Mouse (Mus musculus) lung, adult 18-20 months (tissue): Measurements from ENCODE around the gene Eppin.
A peak's percentile ranks its signal among the peaks of the same experiment; 100 is the strongest.
"Not testable (repeated sequence)": the region's sequence is repeated elsewhere in the genome, so short reads cannot be mapped to it uniquely, and the experiment has no call there.

Experiments
- DNase-seq, 2 experiments: peaks; one replicate each; pipeline ENCODE4 v3.0.0; 2022; ENCODE audit warnings: mixed read lengths in 2 of 2

Gene Eppin

GRCm38 (mm10) chr2:164593494-164593893 lies at the start of gene Eppin:
Gene Eppin (minus strand): TSS chr2:164593594.
- DNase-seq, result no peak

DNA sequence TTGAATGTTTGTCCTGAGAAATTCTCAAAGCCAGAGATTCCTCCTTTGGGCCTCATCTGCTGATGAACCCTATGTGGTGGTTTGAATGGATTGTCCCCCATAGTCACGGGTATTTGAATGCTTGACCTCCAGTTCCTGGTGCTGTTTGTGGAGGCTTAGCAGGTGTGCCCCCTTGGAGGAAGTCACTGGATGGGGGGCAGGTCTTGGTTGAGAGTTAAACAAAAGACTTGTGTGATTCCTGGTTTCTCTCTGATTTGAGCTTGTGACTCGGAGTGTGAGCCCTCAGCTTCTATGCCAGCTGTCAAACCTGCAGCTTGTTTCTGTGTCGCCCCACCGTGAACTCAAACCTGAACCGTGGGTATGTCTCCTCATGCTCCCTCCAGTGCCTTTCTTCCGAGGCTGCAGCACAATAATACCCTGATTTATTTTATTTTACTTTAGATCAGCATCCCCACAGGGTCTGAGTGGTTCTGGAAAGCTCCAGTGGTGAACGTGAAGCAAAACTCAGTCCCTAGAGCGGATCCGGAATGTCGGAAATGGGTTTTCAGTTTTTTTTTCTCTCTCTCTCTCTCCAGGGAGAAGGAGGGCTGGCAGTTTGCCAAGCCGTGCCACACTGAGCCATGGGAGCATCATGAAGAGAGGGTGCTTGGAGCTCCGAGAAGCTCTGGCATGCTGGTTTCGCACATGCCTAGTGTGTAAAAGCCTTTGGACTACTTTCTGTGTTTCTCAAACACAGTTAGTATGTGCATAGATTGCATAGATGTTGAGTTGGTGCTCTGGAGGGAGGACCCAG lies 48.7 kb upstream of the Eppin start:
- DNase-seq, result peak in 1 of 2 experiments; percentile 9

DNA sequence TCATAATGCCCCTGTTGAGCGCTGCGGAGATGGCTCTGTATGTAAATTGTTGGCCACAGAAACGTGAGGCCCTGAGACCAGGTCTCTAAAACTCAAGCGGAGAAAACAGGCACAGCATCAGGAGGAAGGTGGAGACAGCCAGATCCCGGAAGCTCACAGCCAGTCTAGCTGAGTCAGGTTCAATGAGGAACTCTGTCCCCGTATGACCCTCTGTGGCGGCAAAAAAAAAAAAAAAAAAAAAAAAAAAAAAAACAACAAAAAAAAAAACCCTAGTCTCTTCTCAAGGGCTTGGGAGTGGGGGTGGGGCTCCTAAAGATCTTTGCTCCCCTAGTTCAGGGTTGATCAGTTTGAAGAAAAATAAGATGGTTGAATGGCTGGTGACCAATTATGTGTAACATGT lies 47.7 kb upstream of the Eppin start:
- no peak for DNase-seq

DNA sequence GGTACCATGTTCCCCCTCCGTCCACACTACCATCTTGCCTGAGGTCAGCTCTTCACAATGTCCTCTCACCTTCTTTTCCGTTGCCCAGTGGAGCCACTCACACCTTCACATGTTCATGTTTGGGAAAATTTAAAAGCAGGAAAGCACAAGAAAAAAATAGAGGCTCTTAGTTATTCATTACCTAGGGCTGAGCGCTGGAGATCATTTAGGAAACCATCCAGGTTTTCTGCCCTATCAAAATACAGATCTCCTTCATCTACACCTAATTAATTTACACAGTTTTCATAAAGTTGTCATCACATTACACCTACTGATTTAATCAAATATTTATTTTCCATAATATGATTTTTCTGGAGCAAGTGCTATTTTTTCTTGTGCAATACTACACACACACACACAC lies 45.3 kb upstream of the Eppin start, which contains the start of gene Wfdc16:
Gene Wfdc16 (minus strand): TSS at position 101 of the 400 bp plus-strand sequence.
- DNase-seq, result no peak

- no peak for DNase-seq
Measured at GRCm38 (mm10) chr2:164635266-164635665, 41.9 kb upstream of the Eppin start.

DNA sequence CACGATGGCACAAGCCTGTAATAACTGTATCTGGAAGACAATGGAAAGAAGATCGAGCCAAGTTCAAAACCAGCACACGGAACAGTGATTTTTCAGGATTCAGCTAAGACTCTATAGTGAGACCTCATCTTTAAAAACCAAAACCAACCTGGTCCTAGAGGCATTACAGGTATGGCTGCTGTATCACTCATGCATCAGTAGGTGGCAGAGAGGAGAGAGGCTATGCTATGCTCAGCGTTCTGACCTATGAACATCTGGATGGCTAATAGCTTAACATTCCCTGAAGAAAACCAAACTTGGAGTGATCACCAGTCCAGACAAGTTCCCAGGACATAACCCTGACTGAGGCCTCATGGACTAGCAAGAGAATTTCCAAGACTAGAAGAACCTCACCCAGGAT lies 28.4 kb upstream of the Eppin start:
- DNase-seq, result no peak

- peak; percentile 3 to 12 for DNase-seq
Measured at GRCm38 (mm10) chr2:164619050-164619449, 25.7 kb upstream of the Eppin start.

- DNase-seq, result no peak
Measured at GRCm38 (mm10) chr2:164615386-164615785, 22.0 kb upstream of the Eppin start.

- DNase-seq, result peak; percentile 44 to 60
Measured at GRCm38 (mm10) chr2:164613471-164613870, 20.1 kb upstream of the Eppin start, which contains the start of the genes Wfdc6b and Wfdc8. Gene Wfdc6b (plus strand): TSS chr2:164613522. Gene Wfdc8 (minus strand): TSS chr2:164613626.

DNA sequence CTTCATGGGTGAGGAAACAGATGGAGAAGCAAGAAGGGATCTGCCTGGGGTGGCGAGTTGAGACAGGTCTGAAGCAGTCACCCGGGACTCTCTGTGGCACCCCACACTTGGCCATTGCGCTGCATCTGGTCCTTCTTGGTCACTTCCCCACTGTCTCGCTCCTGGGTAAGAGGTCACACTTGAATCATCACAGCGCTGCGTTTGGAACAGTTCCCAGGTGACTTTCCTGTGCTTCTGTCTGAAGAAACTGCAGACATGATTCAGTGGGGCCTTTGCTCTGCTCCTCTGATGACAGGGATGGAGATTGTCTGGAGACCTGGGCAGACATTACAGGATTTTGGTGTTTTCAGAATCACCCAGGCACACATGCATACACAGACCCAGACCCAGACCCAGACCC lies 15.4 kb upstream of the Eppin start:
- DNase-seq, result no peak

- DNase-seq, result no peak
Measured at GRCm38 (mm10) chr2:164604411-164604810, 11.0 kb upstream of the Eppin start.

DNA sequence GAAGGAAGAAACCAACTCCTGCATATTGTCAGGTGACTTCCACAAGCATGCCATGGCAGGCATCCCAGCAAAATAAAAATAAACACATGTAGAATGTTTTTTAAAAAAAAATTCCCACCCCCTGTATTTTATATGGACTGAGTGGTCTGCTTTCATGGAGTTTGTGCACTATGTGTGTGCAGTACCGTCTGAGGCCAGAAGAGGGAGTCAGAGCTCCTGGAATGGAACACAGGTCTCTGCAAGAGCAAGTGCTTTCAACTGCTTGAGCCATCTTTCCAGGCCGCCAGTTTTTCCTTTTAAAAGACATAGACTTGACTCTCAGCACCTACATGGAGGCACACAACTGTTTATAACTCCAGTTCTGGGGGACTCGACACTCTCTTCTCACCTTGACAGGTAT lies 10.1 kb upstream of the Eppin start:
- no peak for DNase-seq

- no peak for DNase-seq
Measured at GRCm38 (mm10) chr2:164600179-164600578, 6.8 kb upstream of the Eppin start.

- DNase-seq, result no peak
Measured at GRCm38 (mm10) chr2:164592014-164592413, 1.4 kb downstream of the Eppin start.

DNA sequence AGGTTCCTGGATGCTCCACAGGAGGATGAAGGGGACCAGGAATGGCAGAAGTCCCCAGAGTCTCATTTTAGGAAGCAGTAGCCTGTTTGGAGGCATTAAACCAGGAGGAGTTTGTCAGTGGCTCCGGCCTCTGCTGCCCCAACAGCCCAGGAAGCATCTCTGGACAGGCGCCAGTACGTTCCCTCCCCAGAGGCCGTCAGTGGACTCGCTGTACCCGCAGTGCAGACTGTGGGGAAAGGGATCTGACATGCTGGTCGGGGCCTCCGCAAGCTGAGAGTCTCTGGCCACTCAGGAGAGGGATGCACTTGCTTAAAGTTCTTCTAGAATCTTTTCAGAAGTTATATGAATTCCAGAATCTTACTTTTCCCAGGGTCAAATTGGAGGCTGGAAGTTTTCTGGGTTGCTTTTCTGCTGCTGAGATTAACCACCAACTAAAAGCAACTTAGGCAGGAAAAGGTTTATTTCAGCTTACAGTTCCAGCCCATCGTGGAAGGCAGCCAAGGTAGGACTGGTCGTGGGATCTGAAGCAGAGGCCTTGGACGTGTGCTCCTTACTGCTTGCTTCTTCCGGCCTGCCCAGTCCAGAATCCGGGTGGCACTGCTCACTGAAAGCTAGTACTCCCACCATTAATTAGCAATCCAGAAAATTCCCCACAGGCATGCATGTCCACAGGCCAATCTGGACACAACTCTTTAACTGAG lies 8.2 kb downstream of the Eppin start, which contains the start of gene Wfdc6a:
Gene Wfdc6a (minus strand): TSS at position 423 of the 701 bp plus-strand sequence.
- not testable (repeated sequence) for DNase-seq

- DNase-seq, result not testable (repeated sequence)
Measured at GRCm38 (mm10) chr2:164573359-164573758, 20.0 kb downstream of the Eppin start, which contains the start of gene Spint3. Gene Spint3 (minus strand): TSS chr2:164573459.

- DNase-seq, result no peak
Measured at GRCm38 (mm10) chr2:164567460-164567859, 25.9 kb downstream of the Eppin start.

DNA sequence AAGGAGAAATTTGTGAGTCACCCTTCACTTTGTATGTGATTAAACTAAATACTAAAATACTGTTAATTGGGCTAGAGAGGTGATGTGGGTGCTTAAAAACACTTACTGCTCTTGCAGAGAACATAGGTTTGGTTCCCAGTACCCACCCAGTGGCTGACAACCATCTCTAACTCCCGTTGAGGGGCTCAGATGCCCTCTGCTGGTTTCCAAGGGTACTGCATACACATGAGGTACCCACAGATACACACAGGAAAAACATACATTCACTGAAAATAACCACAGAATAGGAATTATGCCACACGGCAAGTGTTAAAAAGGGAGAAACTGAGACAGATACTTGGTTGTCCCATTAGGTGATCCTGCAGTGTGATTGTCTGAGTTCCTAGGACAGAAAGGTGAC lies 26.4 kb downstream of the Eppin start:
- no peak for DNase-seq

DNA sequence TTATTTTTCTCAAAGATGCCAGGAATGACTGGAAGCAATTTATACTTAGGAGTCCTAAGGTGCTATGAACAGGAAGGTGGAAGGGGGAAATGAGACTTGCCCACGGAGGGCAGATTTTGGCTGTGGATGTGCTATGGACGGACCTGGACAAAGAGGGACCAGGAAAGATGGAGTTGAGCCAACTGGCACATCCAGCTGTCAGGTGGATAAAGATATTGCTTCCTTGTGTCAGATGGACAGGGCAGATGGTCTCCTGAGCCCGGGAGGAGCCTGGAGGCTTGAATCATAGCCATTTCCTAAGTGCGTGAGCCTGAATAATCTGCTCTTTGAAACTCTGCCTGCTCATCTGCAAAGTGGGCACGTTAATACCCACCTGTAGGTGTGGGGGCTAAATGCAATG lies 29.0 kb downstream of the Eppin start:
- DNase-seq, result no peak

DNA sequence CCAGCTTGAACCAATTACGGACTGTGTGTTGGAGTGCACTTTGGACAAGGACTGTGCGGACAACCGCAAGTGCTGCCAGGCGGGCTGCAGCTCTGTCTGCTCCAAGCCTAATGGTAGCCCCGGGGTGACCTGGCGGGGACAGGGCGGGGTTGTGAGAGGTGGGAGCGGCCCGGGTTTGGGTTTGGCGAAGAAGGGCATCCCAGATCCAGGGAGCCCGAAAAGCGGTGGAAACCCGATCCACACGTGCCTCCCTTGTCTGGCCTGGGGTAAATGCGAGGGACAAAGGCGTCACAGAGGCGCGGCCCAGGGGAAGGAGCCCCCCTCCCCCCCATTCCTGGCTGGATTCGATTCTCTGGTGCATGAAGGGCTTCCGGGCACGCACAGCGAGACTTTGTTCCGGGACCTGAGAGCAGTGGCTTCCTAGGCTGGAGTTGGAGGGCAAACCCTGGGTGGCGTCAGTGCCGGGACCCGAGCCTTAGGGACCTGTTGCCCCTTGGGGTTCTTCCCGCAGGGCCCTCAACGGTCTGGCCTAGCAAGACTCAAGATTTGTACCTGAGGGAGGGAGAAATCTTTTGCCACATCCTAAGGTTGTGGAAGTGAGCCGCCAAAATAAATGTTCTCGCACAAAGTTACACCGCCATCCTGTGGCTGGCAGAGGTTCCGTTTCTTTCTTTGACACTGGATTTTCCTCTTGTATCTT lies 29.9 kb downstream of the Eppin start:
- DNase-seq, result peak; percentile 49 to 63

DNA sequence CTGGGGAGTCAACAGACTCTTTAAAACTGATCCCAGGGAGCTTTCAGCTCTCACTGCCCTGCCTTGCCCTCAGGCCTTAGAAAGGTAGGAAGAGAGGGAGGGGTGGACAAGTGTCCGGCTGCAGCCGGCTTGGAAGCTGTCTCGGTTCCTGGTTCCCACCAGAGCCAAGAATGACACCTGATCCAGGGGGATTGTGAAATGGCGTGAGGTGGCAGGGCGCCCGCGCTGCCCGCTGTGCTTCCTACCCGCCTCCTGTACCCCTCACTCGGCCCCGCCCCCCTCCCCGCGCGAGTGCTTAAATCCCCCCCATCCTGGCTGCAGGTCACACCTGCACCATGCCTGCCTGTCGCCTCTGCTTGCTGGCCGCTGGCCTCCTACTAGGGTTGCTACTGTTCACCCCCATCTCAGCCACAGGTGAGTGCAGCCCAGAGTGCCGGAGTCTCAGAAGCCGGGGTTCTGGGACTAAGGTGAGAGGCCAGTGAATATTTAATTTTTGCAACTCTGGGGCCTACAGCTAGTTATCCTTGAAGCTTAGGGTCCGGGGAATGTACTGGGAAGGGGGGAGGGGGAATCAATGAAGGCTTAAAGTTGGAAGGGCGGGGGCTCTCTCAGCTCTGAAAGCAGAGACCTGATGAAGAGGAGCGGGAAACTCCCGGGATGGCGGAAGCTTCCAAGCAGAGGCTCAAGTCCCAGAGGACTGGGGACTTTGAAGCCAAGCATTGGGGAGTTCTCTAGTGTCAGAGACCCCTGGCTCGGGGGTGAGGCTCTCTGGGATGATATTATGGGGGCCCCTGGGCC lies 30.8 kb downstream of the Eppin start, which contains the start of gene Wfdc2:
Gene Wfdc2 (plus strand): TSS at position 23 of the 798 bp plus-strand sequence.
- DNase-seq, result peak; percentile 88 to 92

DNA sequence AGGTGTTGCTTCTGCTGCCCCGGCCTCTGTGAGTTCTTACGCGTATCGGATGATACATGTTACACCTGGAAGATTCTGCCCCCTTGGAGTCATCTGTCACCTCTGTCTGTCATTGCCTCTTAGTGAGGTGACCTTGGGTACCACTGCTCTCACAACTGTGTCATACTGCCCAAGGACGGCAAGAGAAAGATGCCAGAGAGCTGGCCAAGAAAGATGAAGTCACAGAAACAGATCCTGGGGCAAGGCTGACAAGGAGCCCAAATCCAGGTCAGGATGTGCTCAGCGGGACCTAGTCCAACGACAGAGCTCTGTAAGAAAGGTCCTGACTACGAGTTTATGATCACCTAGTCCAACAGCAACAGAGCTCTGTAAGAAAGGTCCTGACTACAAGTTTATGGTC lies 33.3 kb downstream of the Eppin start:
- no peak for DNase-seq
